Mouse (Mus musculus) left cerebral cortex, postnatal 25 days (tissue): ENCODE results near the gene Bmp5. TPM values are rescaled to one million over a fixed set of nuclear protein-coding genes. Genes with fewer than 3 reads are reported as not detected.

Source experiments
- DNase-seq, 2 experiments: peaks; one replicate each; pipeline ENCODE4 v3.0.0; 2022; ENCODE audit warnings: low spot score in 2 of 2, mixed read lengths in 1 of 2
- intact Hi-C: fragments of 180-260 bp; cut with DNase I; formaldehyde crosslinking; loops from one replicate; pipeline ENCODE4 v1.15.1; 2025
- microRNA-seq, 2 experiments: library from miRNA; unstranded; fragments of <30 nt; microRNA quantifications; one replicate each; pipeline ENCODE4 v1.2.0; 2022
- total RNA-seq, 2 experiments: library from RNA; stranded (reverse); gene quantifications; 2 replicates each; pipeline ENCODE4 v1.2.3; 2021

The Bmp5 gene
- total RNA-seq, 2 experiments from 2014 or later: 1.3 TPM

DNA sequence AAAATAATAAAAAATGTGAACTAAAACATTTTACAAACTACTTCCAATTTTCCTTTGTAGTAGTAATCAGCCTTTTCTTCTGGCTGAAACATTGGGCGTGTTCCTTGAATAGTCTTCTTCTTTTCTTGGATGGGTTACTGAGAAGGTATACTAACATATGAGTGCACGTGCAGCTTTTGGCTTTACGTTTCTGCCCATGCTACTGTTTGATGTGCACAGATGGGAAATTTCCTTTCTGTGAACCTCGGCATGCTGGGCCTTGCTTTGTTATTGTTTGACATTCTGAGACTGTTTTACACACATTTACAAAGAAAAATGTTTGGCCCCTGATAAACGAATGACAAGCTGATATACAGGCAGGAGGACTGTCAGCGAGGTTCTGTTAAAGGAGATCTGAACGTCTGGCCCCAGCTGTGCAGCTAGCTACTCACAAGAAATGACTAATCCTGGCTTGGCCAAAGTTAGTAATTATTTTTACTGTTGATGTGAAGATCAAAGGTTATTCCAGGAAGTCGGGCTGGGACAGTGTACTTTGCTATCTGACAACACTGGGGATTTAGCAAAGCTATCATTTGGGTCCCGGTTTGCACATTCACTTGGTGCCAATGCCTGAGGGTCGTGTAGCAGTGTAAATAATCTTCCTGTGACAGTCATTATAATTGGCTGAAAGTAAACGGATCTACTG lies 152.2 kb downstream of the Bmp5 start:
- intact Hi-C loops: no loop called here
- DNase-seq: no peak

DNA sequence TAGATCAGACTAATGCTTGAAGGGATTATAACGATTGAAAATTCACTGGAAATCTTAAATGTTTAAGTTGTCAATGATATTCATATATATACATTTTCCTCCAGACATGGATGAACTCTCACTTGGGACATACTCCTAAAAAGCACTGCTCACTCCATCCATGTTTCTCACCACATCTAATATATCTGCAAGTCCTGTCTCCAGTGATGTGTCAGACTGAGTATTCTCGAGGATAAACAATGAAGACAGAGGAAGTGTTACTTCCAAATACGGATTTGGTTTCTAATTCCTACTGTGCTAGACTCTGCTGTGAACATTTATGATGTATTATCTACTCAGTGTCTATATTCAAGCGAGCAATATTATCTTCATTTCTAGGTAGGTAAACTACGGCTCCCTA lies 152.9 kb downstream of the Bmp5 start:
- no peak for DNase-seq
- intact Hi-C loops: no loop called here

DNA sequence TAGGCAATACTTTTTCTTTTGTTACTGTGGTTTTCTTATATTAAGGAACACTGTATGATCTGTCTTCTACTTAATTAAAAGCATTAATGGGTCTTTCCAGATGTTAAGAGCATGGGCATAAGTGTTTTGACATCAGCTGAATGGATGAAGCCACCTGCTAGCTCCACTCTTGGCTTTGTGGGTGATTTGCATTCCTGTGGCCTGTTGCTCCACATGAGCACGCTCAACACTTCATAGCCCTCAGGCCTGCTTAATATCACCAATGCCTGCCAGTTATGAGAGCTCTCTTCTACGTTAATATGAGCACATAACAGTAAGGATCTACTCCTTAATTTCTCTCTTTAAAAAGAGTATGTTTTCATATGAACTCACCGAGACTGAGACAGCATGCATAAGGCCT lies 169.5 kb downstream of the Bmp5 start:
- intact Hi-C loops: no loop called here
- no peak for DNase-seq

Small RNA genes within 50 kb of the gene (microRNA-seq; reads per million reads assigned to microRNA genes)
- gene Gm44355: 0 reads per million in 2 experiments

Other genes starting within 250 kb of the Bmp5 start
- 10 to 100 TPM; 47.2 to 53.0 TPM for gene Tmod3, start 215.7 kb upstream of the Bmp5 start, total RNA-seq
- 100 to 1,000 TPM; 376 to 383 TPM for gene Tmod2, start 164.0 kb upstream of the Bmp5 start, total RNA-seq
- gene Lysmd2, start 149.6 kb upstream of the Bmp5 start, total RNA-seq: 10 to 100 TPM; 68.1 to 69.2 TPM
- gene Scg3, start 91.3 kb upstream of the Bmp5 start, total RNA-seq: 100 to 1,000 TPM; 296 to 315 TPM
- 10 to 100 TPM; 17.6 to 18.1 TPM for gene Hmgcll1, start 239.5 kb downstream of the Bmp5 start, total RNA-seq